ENCODE assay signal across 13 mouse cellular contexts in the genomic region with DNA sequence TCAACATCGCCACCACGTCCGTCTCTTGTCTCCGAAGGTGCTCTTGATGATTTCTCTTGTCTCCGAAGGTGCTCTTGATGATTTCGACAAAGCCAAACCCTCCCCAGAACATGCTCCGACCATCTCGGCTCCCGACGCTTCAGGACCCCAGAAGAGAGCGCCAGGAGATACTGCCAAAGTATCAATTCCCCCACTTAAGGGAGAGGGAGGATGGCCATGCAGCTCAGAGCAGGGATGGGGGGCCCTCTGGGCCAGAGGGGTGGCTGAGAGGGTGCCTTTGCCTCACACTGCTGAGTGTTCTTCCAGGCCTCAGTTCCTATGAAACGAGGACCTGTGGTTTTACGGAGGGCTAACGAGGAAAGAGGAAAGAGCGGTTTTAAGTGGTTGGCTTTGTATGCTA.
"Had no signal": no experiment of that assay in that cellular context is flagged by ENCODE, and none has a peak within 500 bp of the region (broad histone marks: within the 10 kb centered on the region; RNA-seq: fewer than 3 reads in every experiment).

No protein-coding gene starts in this region.

- H3K27me3 ChIP-seq: lung, embryonic 15.5 days; midbrain, embryonic 12.5 days; neural tube, embryonic 12.5 days had no signal

- H3K9ac ChIP-seq: lung, embryonic 15.5 days; midbrain, embryonic 12.5 days; neural tube, embryonic 12.5 days had no signal

- H3K4me3 ChIP-seq: layer of hippocampus, adult 2 months; left cerebral cortex, adult 2 months; neural tube, embryonic 12.5 days had no signal

- DNase-seq: layer of hippocampus, postnatal 36 days; lung, adult 18-20 months; thymus, adult 18-20 months; thymus, postnatal 36 days had no signal

- H3K9me3 ChIP-seq: lung, embryonic 15.5 days; midbrain, embryonic 12.5 days; neural tube, embryonic 12.5 days had no signal

- ATAC-seq: intestine, postnatal 0 days; midbrain, embryonic 16.5 days had no signal

- H3K27ac ChIP-seq: kidney, postnatal 0 days; layer of hippocampus, adult 2 months; left cerebral cortex, adult 2 months; liver, embryonic 14.5 days; lung, embryonic 15.5 days; midbrain, embryonic 12.5 days; neural tube, embryonic 12.5 days had no signal
